Mouse (Mus musculus): Measurements from ENCODE around the gene Rad23a.
"Not testable (repeated sequence)": the region's sequence is repeated elsewhere in the genome, so short reads cannot be mapped to it uniquely, and the experiment has no call there.

Rad23a gene

DNA sequence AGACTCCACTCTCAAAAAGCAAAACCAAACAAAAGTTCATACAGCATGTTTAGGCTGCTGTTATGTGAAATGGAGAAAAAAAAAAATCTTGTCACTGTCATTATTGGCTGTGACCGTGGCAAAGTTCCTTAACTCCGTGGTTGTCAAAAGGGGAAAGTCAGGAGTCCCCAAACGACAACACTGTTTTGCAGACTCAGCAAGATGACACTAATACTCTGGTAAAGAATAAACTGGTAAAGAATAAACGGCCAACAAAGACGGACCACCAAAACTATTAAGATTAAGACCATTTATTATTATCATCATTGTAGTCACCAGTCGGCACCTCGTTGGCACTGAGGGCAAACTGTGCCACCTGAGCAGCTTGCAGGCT is 604 bp downstream of the Rad23a start:
- no peak for DNase-seq

DNA sequence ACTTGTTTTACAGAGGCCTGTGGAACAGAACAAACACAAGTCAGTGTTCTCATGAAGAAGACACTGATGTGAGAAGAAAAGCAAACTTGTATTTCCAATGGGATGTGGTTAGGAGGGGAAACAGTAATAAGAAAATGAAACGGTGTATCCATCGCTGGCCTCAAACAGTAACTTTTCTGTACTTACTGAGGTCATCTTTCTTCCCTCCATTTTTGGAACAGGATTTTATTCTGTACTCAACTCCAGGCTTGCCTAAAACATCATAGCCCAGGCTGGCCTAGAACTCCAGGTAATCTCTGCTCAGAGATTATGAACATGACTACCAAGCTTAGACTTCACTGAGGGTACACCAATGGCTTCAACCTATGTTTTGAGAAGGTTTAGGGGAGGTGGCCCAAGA is 1.1 kb downstream of the Rad23a start:
- DNase-seq, result no peak

DNA sequence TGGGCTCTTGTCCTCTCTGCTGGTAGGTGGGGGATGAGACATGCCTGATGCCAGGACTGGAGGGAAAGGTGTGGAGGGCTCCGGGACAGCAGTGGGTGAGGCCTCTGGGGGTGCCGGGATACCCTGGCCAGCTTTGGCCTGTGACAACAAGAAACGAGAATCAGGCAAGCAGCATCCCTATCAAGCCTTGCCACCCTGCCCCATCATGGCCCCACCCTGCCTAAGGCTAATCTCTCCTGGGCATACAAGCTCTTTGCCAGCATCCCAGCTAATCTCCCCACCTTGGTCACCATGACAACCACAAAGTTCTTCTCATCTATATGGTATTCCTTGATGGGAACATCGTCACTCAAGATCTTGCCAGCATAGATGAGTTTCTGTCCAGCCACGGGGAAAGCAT is 2.0 kb downstream of the Rad23a start:
- DNase-seq, result no peak

DNA sequence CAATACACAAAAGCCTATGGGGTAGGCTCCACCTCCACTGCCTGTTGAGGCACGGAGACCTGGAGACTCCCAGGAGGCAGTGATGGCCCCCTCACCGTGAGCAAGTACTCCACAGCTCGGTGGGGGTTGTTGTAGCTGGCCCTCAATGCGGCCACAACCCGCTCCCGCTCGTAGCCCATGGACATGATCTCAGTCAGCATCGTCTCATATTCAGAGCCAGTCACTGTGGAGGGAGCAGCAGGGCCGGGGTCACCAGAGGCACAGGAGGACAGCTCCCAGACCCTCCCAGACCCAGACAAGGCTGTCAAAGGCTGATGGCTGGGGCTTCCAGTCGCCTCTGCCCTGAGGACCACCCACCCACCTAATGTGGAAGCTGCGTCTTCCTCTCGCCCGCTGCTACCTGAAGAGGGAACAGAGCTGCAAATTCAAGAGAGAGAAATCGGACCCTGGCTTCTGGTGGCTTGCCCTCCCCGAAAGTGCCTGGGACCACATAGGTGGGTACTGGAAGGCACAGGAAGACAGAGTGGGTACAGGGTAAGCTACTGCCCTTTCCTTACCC is 2.5 kb downstream of the Rad23a start:
- no peak for DNase-seq

DNA sequence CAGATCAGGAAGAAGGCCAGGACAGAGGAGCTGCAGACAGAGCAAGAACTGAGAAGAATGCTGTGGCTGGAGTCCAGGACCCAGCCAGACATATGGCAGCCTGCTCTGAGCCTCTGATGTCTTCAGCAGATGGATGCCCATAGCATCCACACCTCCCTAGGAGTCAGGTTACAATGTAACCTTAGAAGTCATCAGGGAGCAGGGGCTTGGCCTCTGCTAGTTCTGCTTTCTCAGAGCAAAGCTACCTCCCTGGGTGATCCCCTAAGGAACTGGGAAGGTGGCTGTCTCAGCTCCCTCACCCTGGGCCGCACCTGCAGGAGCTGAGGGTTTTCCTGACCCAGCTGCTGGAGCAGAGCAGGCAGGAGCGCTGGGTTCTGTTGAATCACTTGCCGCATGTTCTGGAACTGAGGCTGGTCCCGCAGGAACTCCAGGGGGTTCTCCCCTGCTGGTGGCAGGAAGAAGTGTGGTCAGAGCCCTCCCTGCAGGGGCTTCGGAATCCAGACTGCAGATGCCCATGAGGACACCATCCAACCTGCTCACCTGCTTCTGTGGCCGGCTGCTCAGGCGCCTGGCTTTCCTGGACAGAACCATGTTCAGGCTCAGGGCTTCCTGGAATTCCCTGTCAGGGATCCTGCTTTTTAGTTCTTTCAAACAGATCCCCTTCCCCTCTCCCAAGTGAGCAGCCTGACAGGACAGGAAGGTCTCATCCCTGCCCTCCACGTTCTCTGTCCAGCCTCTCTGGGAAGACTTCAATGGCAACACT is 3.1 kb downstream of the Rad23a start:
- DNase-seq, result peak; percentile 56 to 66

DNA sequence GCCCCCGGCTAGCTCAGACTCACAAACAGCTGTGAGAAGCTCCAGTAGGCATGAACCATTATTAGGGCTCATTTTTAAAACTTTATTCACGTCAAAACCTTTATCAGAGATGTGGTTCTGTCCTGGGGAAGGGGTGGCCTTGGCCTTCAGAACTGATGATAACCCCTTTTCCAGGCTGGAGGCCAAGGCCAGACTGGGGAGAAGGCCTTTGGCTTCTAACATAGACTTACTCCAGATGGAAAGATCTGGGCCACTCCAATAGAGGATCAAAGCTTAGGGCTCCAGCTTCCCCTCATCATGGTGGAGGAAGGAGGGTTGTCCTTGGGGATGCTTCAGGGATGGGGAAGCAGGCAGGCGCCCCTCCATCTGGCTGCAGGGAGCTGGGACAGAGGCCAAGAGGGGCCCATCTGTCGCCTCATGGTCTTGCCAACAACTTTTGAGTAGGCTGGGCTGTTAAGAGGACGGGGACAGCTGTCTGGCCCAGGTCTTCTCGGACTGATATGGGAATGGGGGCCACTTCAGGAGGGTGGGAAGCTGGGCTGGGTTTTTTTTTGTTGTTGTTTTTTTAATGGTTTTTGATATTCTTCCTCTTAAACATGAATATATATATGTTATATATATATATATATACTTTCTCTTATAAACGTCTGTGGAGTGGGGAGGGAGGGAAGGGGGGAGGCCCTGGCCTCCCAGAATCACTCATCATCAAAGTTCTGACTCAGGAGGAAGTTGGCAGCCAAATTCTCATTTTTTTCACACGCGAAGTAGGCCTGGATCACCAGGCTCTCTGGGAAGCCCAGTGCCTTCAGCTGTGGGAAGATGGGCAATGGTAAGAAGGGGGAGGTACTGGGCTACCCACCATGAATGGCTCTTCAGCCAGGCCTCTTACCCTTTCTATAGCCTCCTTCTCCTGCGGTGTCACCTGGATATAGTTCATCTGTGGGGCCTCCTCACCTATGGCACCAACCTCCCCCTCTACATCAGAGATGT is 5.3 kb downstream of the Rad23a start:
- peak; percentile 94 to 97 for DNase-seq

DNA sequence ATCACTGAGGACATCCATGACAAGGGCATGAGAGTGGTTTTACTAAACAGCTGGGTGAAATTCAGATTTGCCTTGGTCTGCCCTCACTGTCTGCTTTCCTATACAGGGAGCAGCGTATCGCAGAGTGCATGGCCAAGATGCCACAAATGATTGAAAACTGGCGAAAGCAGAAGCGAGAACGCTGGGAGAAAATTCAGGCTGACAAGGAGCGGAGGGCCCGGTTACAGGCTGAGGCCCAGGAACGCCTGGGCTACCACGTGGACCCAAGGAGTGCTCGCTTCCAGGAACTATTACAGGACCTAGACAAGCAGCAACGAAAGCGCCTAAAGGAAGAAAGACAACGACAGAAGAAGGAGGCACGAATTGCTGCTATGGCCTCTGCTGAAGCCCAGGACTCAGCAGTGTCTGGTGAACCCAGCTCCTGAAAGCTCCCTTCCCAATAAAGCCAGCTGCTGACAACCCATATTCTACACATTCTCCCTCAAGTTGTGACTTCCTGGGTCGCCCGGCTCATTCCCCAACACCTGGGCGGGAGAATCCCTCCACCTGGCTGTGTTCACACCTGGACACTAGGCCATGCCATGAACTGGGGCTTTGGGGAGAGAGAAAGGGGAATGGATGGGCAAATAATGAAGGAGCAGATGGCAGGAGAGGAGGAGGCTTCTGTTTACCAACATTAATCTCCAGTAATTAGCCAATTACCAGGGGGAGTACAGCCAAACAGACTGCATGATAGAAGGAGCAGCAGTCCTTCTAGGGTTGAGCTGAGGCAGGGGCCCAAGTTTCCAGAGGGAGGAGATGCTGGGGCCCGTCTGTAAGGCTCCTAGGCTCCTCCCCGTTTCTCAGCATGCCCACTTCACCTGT is 6.2 kb downstream of the Rad23a start:
- peak; percentile 66 to 73 for DNase-seq

DNA sequence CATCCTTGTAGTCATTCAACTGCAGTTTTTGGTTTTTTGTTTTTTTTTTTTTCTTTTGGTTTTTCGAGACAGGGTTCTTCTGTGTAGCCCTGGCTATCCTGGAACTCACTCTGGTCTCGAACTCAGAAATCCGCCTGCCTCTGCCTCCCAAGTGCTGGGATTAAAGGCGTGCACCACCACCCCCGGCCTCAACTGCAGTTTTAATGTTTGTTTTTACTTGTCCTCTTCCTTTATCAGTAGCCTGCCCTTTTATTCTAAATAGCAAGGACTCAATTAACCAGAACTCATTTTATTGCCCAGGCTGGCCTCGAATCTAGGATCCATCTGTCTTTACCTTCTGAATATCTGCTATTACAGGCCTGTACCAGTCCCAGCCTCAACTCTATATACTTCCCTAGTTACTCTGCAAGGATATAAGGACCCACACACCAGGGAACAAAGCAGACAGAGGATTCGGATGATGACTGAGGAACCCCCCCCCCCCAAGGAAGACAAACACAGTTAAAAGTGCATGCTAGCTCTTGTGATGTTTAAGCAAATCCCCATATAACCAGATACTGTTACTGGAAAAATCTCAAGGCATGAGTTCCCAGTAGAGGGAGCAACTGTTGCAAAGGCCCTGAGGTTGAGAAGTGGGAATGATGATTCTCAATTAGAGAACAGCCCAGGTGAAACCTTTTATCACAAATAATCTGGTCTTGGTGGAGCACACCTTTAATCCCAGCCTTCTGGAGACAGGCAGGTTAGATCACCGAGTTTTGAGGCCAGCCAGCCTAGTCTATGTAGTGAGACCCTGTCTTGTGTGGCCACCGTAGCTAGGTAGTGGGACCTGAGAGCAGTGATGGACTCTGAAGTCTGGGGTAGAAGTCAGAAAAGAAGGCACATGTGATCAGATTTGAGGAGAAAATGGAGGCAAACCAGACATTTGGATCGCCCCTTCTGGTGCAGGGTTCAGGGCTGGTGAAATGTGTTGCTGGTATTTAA is 7.4 kb downstream of the Rad23a start:
- DNase-seq, result no peak

DNA sequence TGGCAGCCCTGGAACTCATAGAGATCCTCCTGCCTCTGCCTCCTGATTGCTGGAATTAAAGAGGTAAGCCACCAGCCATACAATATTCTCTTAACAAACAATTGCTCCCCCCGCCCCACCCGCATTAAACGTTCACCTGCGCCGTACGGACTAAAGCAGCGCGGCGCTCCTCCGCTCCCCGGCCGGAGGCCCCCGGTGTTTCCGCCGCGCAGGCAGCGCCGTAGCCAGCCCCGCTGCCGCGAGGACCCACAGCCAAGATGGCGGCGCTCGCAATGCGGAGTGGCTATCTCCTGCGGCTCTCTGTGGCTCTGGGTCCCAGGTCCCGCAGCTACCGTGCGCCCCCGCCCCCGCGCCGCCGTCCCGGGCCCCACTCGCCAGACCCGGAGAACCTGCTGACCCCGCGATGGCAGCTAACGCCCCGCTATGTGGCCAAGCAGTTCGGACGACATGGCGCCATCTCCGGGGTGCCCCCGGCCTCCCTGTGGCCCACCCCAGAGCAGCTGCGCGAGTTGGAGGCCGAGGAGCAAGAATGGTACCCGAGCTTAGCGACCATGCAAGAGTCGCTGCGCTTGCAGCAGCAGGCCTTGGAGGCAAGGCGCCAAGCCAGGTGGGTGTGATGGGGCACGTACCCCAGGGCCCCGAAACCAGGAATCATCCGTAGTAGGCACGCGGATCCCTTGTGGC is 8.3 kb downstream of the Rad23a start:
- peak; percentile 84 to 88 for DNase-seq

DNA sequence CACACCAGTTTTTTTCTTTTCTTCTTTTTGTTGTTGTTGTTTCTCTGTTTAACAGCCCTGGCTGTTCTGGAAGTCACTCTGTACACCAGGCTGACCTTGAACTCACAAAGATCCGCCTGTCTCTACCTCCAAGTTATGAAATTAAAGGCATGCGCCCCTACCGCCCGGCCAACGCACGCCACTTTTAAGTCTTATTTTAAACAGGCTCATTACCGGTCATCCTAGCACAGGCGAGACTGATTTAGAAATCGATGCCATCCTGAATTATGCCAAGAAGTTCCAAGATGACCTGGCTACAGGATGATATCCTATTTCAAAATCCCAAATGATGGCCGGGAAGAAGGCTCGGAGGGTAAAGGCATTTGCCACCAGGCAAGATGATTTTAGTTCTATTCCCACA is 9.0 kb downstream of the Rad23a start, which contains the start of gene Gadd45gip1:
TSS of gene Gadd45gip1 (plus strand) at position 33 of the 400 bp plus-strand sequence.
- no peak for DNase-seq

DNA sequence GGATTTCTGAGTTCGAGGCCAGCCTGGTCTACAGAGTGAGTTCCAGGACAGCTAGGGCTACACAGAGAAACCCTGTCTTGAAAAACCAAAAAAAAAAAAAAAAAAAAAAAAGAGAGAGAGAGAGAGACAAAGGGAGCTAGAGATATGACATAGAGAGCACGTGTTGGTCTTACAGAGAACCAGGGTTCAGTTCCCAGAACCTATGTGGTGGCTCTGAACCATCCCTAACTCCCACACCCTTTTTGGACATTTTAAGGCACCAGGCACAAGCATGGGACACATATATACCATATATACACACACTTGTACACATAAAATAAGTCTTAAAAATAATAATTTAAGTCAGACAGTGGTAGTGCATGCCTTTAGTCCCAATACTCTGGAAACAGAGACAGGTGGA is 13.9 kb downstream of the Rad23a start:
- DNase-seq, result not testable (repeated sequence)

DNA sequence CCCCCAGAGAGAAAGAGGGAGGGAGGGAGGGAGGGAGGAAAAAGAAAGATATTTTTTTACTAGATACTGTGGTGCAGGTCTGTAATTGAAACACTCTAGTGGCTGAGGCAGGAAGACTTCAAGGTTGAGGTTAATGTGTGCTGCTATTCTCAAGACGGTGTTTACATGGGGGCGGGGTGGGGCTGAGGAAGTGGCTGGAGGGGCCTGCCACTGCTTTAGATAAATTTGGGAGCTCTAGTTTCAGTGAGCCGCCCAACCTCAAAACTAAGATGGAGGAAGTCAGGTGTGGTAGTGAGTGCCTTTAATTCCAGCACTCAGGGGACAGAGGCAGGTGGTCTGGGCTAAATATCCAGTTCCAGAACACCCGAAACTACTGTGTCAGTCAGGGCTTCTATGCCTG is 14.8 kb downstream of the Rad23a start:
- DNase-seq, result no peak

DNA sequence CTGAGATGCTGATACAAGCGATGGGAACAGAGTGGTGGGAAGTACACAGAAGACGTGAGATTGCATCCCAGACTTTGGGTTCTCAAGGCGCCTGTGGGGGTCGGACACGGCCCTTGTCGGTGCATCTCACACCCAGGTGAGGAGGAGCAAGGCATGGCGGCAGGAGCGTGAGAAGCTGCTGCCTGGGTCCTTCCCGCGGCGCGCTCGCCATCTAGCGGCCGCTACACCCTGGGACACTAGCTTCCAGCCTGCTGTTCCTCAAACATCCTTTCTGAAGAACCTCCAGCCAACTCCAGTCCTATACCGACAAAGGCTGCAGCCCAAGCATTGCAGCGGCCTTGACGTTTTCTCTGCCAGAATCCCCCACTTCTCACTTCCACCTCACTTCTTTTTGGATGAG is 16.8 kb downstream of the Rad23a start:
- peak; percentile 82 to 84 for DNase-seq

DNA sequence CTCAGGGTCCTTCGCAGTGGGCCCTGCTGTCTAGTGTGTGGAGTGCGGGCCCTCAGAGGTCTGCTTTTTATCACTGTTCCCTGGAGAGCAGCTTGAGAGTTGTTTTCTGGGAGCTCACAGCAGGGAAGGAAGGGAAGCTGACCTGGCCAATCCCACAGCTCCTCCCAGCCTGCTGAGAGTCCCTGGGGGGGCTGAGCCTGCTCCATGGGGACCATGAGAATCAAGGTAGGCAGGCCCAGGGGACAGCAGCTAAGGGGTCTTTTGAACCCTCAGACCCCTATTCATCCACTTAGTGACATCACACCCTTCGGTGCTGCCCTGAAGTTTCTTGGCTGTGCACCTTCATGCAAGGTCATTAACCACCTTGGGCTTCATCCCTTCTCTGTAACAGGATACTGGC is 17.7 kb downstream of the Rad23a start, which contains the start of gene Dand5:
TSS of gene Dand5 (minus strand) at position 101 of the 400 bp plus-strand sequence.
- DNase-seq, result peak in 1 of 2 experiments; percentile 11

DNA sequence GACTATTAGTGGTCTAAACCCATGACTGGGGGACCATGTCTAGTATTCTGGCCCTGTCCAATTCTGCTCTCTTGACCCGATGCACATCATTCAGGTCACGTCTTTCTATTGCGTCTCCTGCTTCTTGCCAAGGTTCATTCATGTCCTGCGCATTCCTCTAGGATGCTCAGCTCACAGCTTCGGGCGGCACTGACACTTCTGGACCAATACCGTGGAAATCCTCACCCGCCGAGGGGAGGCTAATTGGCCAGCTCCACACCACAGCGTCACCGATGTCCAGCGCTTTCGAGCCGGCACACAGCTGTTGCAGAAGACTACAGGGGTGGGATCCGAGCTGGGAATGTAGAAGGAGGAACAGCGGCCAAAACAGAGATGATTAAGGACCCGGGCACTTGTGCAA is 24.3 kb downstream of the Rad23a start:
- peak; percentile 33 to 42 for DNase-seq

DNA sequence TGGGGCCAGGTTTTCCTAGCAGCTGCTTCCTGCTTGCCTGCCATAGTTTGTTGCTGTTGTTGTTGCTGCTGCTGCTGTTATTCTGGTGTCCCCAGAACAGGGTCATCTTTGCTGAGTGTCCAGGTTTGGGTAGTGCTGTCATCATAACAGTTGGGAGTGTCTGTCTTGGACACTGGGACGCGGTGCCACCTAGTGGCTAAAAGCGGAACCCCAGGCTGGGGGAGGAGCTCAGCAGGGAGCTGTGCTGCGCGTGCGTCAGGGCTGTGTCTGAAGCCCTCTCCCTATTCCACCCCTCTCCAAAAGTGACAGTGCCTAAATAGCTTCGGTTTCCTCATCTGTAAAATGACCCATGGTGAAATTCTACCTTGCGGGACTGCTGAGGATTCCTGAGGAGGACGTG is 24.9 kb downstream of the Rad23a start:
- DNase-seq, result peak; percentile 99

DNA sequence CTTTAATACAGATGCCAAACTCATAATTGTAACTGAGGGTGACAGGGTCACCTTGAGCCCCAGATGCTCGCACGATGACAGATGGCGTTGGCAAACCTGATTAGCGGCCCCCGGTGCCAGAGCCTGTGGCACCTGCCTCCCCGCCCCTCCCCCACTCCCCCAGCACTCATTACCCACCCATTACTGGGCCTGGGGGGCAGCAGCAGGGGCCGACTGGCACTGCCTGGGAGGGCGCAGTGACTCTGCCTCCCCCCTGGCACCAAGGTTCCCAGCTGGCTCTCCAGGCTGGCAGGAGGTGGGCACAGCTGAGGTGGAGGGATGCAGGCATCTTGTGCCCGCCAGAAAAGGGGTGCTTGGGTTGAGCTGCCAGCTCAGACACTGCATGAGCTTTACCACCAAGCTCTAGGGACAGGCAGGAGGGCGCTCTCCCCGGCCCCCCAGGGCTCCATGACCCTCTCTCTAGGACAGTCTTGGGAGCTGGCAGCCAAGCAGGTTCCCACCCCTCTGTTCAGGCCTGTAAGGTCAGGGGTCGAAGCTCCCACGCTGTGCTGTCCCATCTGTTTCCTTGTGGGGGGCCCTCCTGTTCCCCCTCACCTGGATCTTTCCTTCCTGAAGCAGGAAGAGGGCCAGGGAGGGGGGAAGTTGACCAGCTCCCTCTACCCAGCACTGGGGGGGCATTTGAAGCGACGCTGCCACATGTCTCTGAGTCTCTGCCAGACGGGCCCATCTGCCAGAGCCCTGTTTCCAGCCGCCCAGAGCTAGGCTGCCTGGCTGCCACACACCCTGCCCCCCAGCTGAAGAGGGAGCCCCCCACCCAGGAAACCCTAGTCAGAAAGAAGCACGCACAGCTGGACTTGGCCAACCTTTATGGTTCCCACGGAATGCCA is 25.7 kb downstream of the Rad23a start:
- peak; percentile 83 to 89 for DNase-seq

DNA sequence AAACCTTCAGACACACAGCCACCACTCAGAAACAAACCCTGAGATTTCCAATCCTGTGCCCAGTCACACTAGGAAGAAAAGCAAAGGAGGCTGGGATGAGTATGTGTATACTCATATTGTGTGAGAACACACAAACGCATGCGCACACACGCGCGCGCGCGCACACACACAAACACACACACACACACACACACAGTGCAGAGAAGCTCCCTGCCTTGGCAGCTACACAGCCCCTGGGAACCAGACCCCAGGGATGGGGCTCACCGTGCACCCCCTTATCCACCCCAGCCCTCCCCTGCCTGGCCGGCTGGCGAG is 26.3 kb downstream of the Rad23a start:
- DNase-seq, result no peak

DNA sequence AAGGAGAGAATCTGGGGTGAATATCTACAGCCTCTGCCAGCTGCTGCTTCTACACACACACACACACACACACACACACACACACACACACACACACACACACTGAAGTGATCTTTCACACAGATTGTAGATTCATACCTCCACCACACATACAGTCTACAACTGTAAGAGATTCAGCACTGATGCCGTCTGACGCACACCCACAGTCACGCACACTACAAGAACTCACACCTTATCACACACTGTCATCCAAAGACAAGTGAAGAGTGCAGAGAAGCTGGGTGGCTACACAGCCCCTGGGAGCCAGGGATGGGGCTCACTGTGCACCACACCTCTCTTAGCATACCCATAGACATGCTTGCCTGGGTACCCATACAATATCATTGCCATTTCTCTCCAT is 26.6 kb downstream of the Rad23a start:
- no peak for DNase-seq

DNA sequence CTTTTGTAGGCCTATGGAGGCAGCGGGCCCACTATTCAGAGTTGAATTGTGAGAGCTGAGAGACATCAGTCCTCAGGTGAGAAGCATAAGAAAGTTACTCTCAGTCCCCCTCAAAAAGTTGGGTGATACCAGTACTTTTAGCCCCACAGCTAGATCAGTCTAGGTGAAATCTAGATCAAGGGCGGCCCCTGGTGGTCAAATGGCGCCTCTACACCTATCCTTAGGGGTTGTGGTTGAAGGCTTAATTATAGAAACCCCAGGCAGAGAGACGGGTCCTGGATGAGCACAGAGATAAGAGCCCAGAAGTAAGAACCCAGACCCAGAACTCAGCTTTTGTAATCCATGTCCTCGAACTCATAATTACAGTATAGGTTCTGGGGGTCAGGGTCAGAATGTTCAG is 27.4 kb downstream of the Rad23a start:
- peak; percentile 94 to 95 for DNase-seq
